Mouse (Mus musculus) embryonic facial prominence, embryonic 13.5 days (tissue): ENCODE results near the gene Ddr2. TPM values are rescaled to one million over a fixed set of nuclear protein-coding genes. Genes with fewer than 3 reads are reported as not detected.
A peak's percentile ranks its signal among the peaks of the same experiment; 100 is the strongest.

Experiments
- ATAC-seq: fragments of 200-750 bp; cut with Nextera tagmentation; 2 replicates; pipeline ENCODE4 v1.8.0; 2017; ENCODE audit warnings: low read depth; ENCODE audit not compliant: insufficient number of reproducible peaks, insufficient read depth, low FRiP score, low TSS enrichment
- H3K27ac ChIP-seq: fragments of 300-500 bp; sonication (generic); 2 replicates; pipeline ENCODE4 v1.5.1; 2015; ENCODE audit warnings: moderate library complexity, mild to moderate bottlenecking, inconsistent platforms
- H3K27me3 ChIP-seq: fragments of 300-500 bp; sonication (generic); 2 replicates; pipeline ENCODE4 v1.6.1; 2015; ENCODE audit warnings: mild to moderate bottlenecking, inconsistent platforms
- H3K36me3 ChIP-seq: fragments of 300-500 bp; sonication (generic); 2 replicates; pipeline ENCODE4 v1.6.1; 2015; ENCODE audit warnings: mild to moderate bottlenecking, inconsistent platforms
- H3K4me1 ChIP-seq: fragments of 300-500 bp; sonication (generic); 2 replicates; pipeline ENCODE4 v1.6.1; 2015; ENCODE audit warnings: inconsistent platforms
- H3K4me2 ChIP-seq: fragments of 300-500 bp; sonication (generic); 2 replicates; pipeline ENCODE4 v1.6.1; 2015; ENCODE audit warnings: moderate library complexity, mild to moderate bottlenecking, inconsistent platforms
- H3K4me3 ChIP-seq: fragments of 300-500 bp; sonication (generic); 2 replicates; pipeline ENCODE4 v1.5.1; 2015; ENCODE audit warnings: mild to moderate bottlenecking, inconsistent platforms
- H3K9ac ChIP-seq: fragments of 300-500 bp; sonication (generic); 2 replicates; pipeline ENCODE4 v1.6.1; 2015; ENCODE audit warnings: mild to moderate bottlenecking, inconsistent platforms
- H3K9me3 ChIP-seq: fragments of 300-500 bp; sonication (generic); 2 replicates; pipeline ENCODE4 v1.6.1; 2016; ENCODE audit warnings: inconsistent platforms
- WGBS: fragments of 180-500 bp; shearing (Covaris S2); methylation state at CpG from one replicate; pipeline ENCODE4 v1.1.7; 2015; ENCODE audit warnings: mixed read lengths; 5-methylcytosine and 5-hydroxymethylcytosine counted together
- polyA plus RNA-seq: library from polyadenylated mRNA; unstranded; fragments of >200 nt; fragmentation: Nextera tagmentation; extraction: Ambion mirVana; gene quantifications from 2 replicates; pipeline ENCODE4 v1.2.1, GENCODE M21; 2015

Ddr2 gene
- polyA plus RNA-seq, 1 experiment from 2014 or later, result 115 TPM

- H3K4me1 ChIP-seq, result peaks cover 27% of the 10 kb centered on the region
- no peaks in the 10 kb centered on the region for H3K9me3 ChIP-seq
- no peak overlapping the region for H3K9ac ChIP-seq
- ATAC-seq, result no peak
- no peak overlapping the region for H3K4me2 ChIP-seq
- H3K27ac ChIP-seq, result no peak overlapping the region
- no peak overlapping the region for H3K4me3 ChIP-seq
- WGBS, result 89% methylated on average over 11 of the region's 11 CpGs
- peaks cover 14% of the 10 kb centered on the region; the same call in 1 of the 2 replicates for H3K36me3 ChIP-seq
- H3K27me3 ChIP-seq, result no peaks in the 10 kb centered on the region
Measured at GRCm38 (mm10) chr1:170058051-170058450, 52.5 kb downstream of the Ddr2 start.

- Histone ChIP-seq H3K9ac (no peak overlapping the region), H3K4me3 (no peak overlapping the region), H3K4me2 (no peak overlapping the region), H3K36me3 (peaks cover 14% of the 10 kb centered on the region; the same call in 1 of the 2 replicates), H3K9me3 (no peaks in the 10 kb centered on the region), H3K27ac (no peak overlapping the region), H3K27me3 (no peaks in the 10 kb centered on the region), H3K4me1 (peaks cover 32% of the 10 kb centered on the region)
- WGBS, result 91% methylated on average over 7 of the region's 7 CpGs
- ATAC-seq, result no peak
Measured at GRCm38 (mm10) chr1:170057607-170058006, 53.0 kb downstream of the Ddr2 start.

DNA sequence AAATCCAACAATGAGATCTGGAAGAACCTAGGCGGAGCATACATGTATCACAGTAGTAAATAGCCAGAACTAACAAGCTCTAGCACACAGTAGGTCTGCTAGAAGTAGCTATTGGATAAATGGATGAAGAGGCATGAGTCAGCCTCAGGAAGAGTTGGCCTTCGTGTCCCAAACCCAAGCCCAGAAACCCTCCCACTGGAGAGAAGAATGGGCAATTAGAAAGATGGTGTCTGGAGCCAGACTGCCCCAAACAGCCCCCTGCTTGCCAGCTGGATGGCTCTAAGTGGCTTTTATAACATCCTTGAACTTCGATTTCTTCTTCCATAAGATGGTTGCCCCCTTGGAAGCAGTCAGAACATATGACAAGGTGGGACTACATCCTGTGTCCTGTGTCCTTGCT, 53.6 kb downstream of the Ddr2 start:
- Histone ChIP-seq H3K4me3 (no peak overlapping the region), H3K9me3 (no peaks in the 10 kb centered on the region), H3K27me3 (no peaks in the 10 kb centered on the region), H3K36me3 (peaks cover 14% of the 10 kb centered on the region; the same call in 1 of the 2 replicates), H3K4me1 (peaks cover 39% of the 10 kb centered on the region), H3K27ac (no peak overlapping the region), H3K9ac (no peak overlapping the region), H3K4me2 (no peak overlapping the region)
- WGBS, result 84% methylated on average over 3 of the region's 3 CpGs
- ATAC-seq, result no peak

DNA sequence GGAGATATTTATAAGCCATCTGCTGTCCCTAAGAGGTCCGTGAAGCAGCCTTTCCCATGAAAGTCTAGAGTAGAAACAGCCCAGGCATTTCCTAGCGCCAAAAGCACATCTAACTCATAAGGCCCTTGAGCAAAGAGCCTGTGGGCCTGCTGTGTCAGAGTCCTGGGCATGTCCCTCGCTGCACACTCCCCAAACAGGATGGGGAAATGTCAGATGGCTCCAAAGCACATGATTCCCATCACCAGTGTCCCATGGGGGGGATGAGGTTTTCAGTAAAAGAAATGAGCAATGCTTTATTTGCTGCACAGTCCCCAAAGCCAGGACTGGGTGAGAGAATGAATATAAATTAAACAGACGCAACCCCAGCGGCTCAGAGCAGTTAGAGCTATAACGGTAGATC, 54.3 kb downstream of the Ddr2 start:
- Histone ChIP-seq H3K9me3 (no peaks in the 10 kb centered on the region), H3K36me3 (peaks cover 14% of the 10 kb centered on the region; the same call in 1 of the 2 replicates), H3K4me1 (peaks cover 46% of the 10 kb centered on the region), H3K27ac (no peak overlapping the region), H3K9ac (no peak overlapping the region), H3K4me2 (no peak overlapping the region), H3K4me3 (no peak overlapping the region), H3K27me3 (no peaks in the 10 kb centered on the region)
- WGBS, result 61% methylated on average over 6 of the region's 6 CpGs
- no peak for ATAC-seq

GRCm38 (mm10) chr1:170052469-170053065, 58.0 kb downstream of the Ddr2 start:
- ATAC-seq, result no peak
- Histone ChIP-seq H3K27me3 (no peaks in the 10 kb centered on the region), H3K27ac (peak overlapping the region; percentile 80), H3K9ac (no peak overlapping the region), H3K4me2 (peak overlapping the region; percentile 12), H3K4me1 (peaks cover 46% of the 10 kb centered on the region), H3K4me3 (no peak overlapping the region), H3K36me3 (0 out of 2 replicates have a peak, but pooled peaks cover 3% of the 10 kb centered on the region), H3K9me3 (no peaks in the 10 kb centered on the region)
- WGBS, result 76% methylated on average over 1 of the region's 1 CpGs

GRCm38 (mm10) chr1:170051631-170052177, 58.9 kb downstream of the Ddr2 start:
- peak; percentile 38; the same call in 1 of the 2 replicates for ATAC-seq
- WGBS, result 24% methylated on average over 5 of the region's 5 CpGs

DNA sequence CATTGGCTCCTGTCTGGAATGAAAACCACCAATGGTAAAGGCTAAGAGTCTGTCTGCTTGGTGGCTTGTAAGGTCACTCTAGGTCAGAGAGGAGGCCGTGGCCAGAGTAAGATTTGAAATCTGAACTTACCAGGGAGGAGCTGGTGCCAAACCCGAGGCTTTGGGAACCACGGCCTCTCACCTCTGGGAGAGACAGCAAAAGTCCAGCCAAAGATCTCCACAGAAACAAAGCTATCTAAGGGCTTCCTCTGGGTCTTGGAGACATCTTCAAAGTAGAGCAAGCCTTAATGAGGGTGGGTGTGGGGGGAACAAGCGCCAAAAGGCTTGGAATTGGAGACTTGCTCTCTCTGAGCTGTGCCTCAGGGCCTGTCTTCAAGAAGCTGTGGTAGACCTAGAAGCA, 62.1 kb downstream of the Ddr2 start:
- Histone ChIP-seq H3K27me3 (no peaks in the 10 kb centered on the region), H3K4me2 (no peak overlapping the region), H3K9ac (no peak overlapping the region), H3K36me3 (peaks cover 2% of the 10 kb centered on the region), H3K27ac (no peak overlapping the region), H3K9me3 (no peaks in the 10 kb centered on the region), H3K4me1 (peaks cover 23% of the 10 kb centered on the region), H3K4me3 (no peak overlapping the region)
- WGBS, result 74% methylated on average over 4 of the region's 4 CpGs
- ATAC-seq, result no peak

More at GRCm38 (mm10) chr1:170051631-170052177, 58.9 kb downstream of the Ddr2 start:
- no peaks in the 10 kb centered on the region for H3K27me3 ChIP-seq
- H3K9me3 ChIP-seq, result no peaks in the 10 kb centered on the region
- peaks cover 38% of the 10 kb centered on the region for H3K4me1 ChIP-seq
- H3K36me3 ChIP-seq, result 0 out of 2 replicates have a peak, but pooled peaks cover 3% of the 10 kb centered on the region
- H3K4me2 ChIP-seq, result peak overlapping the region; percentile 12
- no peak overlapping the region for H3K9ac ChIP-seq
- H3K27ac ChIP-seq, result peak overlapping the region; percentile 80
- no peak overlapping the region for H3K4me3 ChIP-seq

DNA sequence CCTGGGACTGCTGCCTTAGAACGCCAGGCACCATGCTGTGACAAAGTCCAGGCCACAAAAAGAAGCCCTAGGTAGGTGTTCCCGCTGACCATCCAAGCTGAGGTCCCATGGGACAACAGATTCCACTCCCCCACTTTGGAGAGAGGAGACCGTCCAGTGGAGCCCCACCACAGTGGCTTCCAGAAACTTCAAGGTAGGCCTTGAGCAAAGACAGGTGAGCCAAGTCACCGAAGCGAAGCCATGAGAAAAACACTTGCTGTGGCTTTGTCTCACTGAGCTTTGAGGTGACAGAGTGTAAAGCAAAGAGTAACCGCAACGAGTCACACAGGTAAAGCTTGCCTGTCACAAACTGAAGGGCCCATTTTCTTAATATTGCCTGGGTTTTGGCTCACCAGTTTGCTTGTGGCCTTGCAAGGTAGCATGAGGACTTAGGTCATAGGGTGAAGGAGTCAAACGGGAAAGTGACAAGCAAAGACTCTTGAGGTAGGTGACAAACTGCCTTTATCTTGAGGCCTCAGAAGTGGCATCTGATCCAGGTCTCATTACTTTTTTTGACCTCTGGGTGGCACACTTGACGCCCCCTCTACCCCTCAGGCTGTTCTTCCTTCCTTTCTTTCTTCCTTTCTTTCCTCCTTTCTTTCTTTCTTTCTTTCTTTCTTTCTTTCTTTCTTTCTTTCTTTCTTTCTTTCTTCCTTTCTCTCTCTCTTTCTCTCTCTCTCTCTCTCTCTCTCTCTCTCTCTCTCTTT, 65.7 kb downstream of the Ddr2 start:
- Histone ChIP-seq H3K27me3 (no peaks in the 10 kb centered on the region), H3K9ac (no peak overlapping the region), H3K4me2 (no peak overlapping the region), H3K4me1 (no peaks in the 10 kb centered on the region), H3K27ac (no peak overlapping the region), H3K36me3 (peaks cover 6% of the 10 kb centered on the region), H3K9me3 (no peaks in the 10 kb centered on the region), H3K4me3 (no peak overlapping the region)
- no peak for ATAC-seq
- 81% methylated on average over 9 of the region's 9 CpGs for WGBS

DNA sequence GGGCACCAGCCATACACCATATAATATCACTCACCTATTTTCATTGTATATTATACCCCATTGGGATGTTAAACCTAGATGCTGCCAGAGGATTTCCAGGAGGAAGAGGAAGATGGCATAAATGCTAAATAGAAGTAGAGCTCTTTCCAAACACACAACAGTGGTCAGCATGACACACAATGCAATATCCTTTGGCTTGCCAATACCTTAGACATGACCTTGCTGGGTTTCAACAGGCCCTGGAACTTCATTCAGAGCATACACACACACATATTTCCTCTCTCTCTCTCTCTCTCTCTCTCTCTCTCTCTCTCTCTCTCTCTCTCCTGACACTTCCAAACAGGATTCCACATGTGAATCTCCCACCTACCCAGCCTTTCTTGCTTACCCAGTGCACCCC, 66.8 kb downstream of the Ddr2 start:
- Histone ChIP-seq H3K9me3 (no peaks in the 10 kb centered on the region), H3K4me3 (no peak overlapping the region), H3K4me1 (no peaks in the 10 kb centered on the region), H3K9ac (no peak overlapping the region), H3K27me3 (no peaks in the 10 kb centered on the region), H3K4me2 (no peak overlapping the region), H3K27ac (no peak overlapping the region), H3K36me3 (peaks cover 6% of the 10 kb centered on the region)
- ATAC-seq, result no peak

- no peak for ATAC-seq
Measured at GRCm38 (mm10) chr1:170042996-170043395, 67.6 kb downstream of the Ddr2 start.

DNA sequence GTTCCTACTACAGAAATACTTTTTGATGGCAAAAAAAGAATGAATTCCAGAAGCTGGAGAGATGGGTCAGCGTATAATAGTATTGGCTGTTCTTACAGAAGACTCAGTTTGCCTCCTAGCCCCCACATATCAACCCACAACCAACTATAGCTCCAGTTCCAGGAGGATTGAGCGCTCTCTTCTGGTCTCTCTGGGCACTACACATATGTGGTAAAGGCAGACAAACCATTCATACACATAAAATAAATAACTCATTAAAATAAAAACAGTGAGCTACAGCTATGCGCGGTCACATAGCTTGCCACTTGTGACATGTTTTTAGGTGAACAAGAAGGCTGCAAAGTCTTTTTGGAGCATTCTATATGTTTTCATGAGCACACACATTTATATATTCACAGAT, 71.2 kb downstream of the Ddr2 start:
- Histone ChIP-seq H3K36me3 (peaks cover 8% of the 10 kb centered on the region), H3K4me1 (no peaks in the 10 kb centered on the region), H3K4me2 (no peak overlapping the region), H3K4me3 (no peak overlapping the region), H3K9ac (no peak overlapping the region), H3K27ac (no peak overlapping the region), H3K9me3 (no peaks in the 10 kb centered on the region), H3K27me3 (no peaks in the 10 kb centered on the region)
- ATAC-seq, result no peak
- 70% methylated on average over 4 of the region's 4 CpGs for whole genome bisulfite sequencing

More at GRCm38 (mm10) chr1:170042996-170043395, 67.6 kb downstream of the Ddr2 start:
- H3K27ac ChIP-seq, result no peak overlapping the region
- no peak overlapping the region for H3K4me3 ChIP-seq
- no peaks in the 10 kb centered on the region for H3K27me3 ChIP-seq
- H3K4me1 ChIP-seq, result no peaks in the 10 kb centered on the region
- no peaks in the 10 kb centered on the region for H3K9me3 ChIP-seq
- no peak overlapping the region for H3K4me2 ChIP-seq
- no peak overlapping the region for H3K9ac ChIP-seq
- WGBS, result 79% methylated on average over 5 of the region's 5 CpGs
- peaks cover 6% of the 10 kb centered on the region for H3K36me3 ChIP-seq

- ATAC-seq, result no peak
- Histone ChIP-seq H3K27ac (no peak overlapping the region), H3K4me2 (no peak overlapping the region), H3K4me1 (no peaks in the 10 kb centered on the region), H3K36me3 (peaks cover 9% of the 10 kb centered on the region), H3K4me3 (no peak overlapping the region), H3K27me3 (no peaks in the 10 kb centered on the region), H3K9me3 (no peaks in the 10 kb centered on the region), H3K9ac (no peak overlapping the region)
- 86% methylated on average over 3 of the region's 3 CpGs for WGBS
Measured at GRCm38 (mm10) chr1:170035575-170035974, 75.0 kb downstream of the Ddr2 start.
